Mouse (Mus musculus): ENCODE measurements around the gene Ly6g6c.

The Ly6g6c gene

DNA sequence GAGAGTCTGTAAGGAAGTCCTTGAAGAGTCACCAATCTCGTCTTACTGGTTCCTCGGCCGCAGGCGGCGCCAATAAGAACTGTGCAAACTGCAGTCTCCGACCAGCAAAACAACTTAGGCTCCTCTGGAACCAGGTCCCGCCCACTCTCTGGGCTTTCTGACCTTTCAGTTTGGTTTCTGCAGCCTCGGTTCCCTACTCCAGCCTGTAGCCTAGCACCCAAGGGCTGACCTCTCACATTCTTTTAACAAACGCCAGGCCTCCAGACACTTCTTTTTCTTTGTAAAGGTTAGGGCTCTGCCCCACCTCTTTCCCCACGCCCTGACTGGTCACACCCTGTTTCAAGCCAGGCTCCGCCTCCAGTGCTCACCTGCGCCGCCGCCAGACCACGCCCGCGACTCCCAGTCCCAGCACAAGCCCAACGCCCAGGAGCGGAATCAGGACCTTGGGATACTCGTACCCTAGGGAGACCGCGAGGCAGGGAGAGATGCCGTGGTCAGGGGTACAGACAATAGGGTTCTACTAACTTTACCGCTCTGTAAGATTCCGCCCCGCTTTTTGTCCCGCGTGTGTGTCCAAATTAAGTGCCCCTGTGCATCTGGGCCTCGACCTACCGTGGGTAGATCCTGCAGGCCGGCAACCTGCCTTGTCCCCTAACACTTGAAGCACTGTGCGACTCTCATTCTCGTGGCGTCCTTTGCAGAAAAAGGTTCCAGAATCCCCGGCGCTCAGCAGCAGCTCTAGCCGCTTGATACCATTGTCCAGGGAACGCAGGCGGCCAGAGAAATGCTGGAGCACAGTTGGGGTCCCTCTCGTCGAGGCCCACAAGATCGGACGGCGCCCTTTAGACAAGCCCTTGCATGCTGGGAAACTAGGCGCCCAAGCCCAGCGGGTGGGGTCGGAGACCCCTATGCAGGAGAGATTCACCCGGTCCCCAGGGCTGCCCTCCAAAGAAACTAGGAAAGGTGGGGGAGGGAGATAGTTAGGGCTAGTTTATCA lies at the start of gene Ly6g6c:
Gene Ly6g6c (plus strand): TSS at position 438 of the 997 bp plus-strand sequence.
- peak; percentile 35 to 37 for DNase-seq (ENCODE audit: low spot score in 2 of 2)

GRCm38 (mm10) chr17:35016376-35016775 lies 48.8 kb upstream of the Ly6g6c start, which contains the start of gene Vwa7:
TSS of gene Vwa7 (plus strand) at chr17:35016579.
- no peak for DNase-seq (ENCODE audit: low spot score in 2 of 2)

DNA sequence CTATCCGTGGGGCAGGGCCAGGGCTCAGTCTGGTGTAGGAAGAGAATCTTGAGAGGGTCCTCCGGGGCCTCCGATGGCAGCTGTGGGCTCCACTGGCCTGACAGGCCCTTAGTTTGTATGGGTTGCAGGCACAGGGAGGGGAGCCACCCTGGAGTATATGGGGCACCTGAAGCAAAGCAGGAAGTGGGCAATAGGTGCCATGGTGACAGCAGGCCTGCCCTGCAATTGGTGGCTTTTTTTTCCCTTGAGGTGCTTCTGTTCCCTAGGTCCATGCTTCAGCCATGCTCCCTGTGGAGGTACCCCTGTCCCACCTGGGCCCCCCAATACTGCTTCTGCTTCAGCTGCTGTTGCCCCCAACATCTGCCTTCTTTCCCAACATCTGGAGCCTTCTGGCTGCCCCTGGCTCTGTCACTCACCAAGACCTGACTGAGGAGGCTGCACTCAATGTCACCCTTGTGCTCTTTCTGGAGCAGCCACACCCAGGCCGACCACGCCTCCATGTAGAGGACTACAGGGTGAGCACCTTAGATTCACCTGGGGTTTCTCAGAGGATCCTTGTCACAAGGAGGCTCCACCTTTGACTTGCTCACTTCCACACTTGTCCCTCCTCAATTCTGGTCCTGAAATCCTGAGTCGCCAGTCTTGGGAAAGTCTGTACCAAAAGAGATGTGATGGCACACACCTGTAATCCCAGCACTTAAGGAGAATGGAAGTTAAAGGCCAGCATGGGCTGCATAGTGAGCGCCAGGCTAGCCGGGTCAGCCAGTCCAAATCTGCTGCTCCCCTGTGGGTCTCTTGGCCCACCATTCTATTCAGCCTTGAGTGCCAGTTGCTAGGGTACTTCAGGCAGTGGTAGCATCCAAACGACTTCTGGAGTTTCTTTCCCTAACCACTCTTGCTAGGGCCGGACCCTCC lies 48.1 kb upstream of the Ly6g6c start:
- no peak for DNase-seq (ENCODE audit: low spot score in 2 of 2)

GRCm38 (mm10) chr17:35017706-35018030 lies 47.5 kb upstream of the Ly6g6c start:
- DNase-seq (ENCODE audit: low spot score in 2 of 2), result no peak

GRCm38 (mm10) chr17:35018171-35018570 lies 47.0 kb upstream of the Ly6g6c start:
- DNase-seq (ENCODE audit: low spot score in 2 of 2), result no peak

- DNase-seq (ENCODE audit: low spot score in 2 of 2), result no peak
Measured at GRCm38 (mm10) chr17:35019894-35020293, 45.3 kb upstream of the Ly6g6c start.

GRCm38 (mm10) chr17:35020551-35020950 lies 44.6 kb upstream of the Ly6g6c start:
- DNase-seq (ENCODE audit: low spot score in 2 of 2), result no peak

DNA sequence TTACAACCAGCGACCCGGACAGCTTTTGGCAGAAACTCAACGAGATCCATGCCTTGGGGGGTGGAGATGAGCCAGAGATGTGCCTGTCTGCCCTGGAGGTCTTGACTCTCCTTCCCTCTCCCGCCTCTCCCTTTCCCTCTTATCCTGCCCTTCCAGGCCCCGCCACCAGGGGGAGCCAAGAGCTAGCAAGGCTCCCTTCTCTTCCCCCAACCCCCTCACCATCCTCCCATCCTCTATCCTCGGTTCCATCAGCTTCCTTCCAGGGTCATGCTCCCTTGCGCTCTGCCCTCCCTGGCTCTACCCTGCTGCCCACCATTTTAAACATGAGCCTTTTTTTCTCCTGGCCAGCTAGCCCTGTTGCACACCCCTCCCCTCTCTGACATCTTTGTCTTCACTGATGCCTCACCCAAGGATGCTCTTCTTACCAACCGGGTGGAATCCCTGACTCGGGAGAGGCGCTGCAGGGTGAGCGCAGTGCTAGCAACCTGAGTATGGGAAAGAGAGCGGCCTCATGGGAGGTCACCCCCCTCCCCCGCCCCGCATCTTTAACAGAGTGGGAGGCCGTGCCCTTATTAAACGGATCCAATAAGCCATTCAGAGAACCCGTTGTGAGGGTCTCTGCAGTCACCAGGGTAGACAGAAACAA lies 43.9 kb upstream of the Ly6g6c start:
- DNase-seq (ENCODE audit: low spot score in 2 of 2), result peak; percentile 74 to 78

- DNase-seq (ENCODE audit: low spot score in 2 of 2), result no peak
Measured at GRCm38 (mm10) chr17:35021842-35022477, 43.2 kb upstream of the Ly6g6c start.

DNA sequence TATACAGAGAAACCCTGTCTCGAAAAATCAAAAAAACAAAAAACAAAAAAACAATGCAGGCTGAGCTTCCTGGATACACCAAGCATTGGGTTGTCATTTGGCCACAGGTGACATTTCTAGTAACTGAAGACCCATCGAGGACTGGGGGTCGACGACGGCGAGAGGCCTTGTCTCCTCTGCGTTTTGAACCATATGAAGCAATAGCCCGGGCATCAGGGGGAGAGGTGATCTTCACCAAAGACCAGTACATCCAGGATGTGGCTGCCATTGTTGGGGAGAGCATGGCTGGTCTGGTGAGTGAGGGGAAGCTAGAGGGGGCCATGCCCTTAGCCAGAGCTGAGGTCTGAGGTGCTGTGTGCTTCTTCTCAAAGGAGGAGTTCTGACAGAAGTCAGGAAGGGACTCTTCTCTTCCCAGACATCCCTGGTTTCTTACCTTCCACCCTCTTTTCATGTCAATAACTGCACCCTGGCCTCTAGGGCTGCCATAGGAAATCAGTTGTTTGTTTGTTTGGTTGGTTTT lies 42.6 kb upstream of the Ly6g6c start:
- DNase-seq (ENCODE audit: low spot score in 2 of 2), result no peak

GRCm38 (mm10) chr17:35023221-35023620 lies 42.0 kb upstream of the Ly6g6c start:
- DNase-seq (ENCODE audit: low spot score in 2 of 2), result no peak

DNA sequence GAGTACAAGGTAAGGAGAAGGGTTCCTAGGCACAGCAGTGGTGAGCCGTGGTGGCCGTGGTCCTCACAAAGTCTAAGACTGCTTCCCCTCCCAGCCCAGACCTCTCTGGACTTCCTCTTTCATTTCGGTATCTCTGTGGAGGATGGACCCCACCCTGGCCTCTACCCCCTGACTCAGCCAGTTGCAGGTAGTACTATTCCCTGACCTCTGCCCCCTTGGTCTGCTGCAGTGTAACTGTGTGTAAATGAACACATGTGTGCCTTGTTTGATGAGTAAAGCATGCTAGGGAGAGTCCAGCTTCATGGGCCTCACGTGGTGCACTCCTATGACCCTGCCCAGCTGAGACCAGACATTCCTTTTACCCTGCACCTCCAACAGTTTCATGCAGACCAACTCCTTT lies 41.4 kb upstream of the Ly6g6c start:
- peak; percentile 54 to 60 for DNase-seq (ENCODE audit: low spot score in 2 of 2)

DNA sequence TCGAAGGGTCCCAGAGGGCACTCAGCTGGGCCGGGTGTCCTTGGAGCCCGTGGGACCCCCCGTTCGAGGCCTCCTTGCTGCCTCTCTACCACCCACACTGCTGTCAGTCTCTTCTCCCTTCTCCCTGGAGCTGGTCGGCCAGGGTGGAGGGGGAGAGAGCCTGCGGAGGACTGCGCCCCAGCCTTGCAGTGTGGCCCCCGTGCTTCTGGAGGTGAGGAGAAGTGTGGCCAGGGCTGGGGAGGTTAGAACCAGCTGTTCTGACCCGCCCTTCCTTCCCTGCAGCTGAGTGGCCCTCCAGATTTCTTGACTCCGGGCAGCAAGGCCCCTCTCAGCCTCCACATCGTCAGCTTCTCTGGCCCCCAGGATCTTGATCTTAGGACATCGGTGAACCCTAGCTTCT lies 40.9 kb upstream of the Ly6g6c start:
- DNase-seq (ENCODE audit: low spot score in 2 of 2), result no peak

GRCm38 (mm10) chr17:35024691-35025488 lies 40.3 kb upstream of the Ly6g6c start:
- DNase-seq (ENCODE audit: low spot score in 2 of 2), result no peak

DNA sequence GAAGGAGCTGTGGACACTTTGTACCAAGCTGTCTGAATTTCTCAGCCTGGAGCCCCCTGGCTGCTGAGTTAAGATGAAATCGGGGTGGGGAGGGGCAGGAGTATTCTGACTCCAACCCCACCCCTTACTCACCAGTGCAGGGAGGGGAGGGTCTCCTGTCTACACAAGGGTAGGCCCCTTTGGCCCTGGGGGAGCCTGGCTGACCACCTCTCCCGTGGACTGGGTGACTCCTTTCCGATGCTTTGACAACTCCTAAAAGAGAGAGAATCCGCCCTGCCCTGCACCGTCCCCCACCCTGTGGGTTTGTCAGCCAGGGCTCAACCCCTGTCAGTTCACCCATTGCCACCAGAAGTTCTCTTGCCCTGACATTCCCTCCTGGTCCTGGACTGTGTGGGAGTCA lies 39.0 kb upstream of the Ly6g6c start:
- no peak for DNase-seq (ENCODE audit: low spot score in 2 of 2)

DNA sequence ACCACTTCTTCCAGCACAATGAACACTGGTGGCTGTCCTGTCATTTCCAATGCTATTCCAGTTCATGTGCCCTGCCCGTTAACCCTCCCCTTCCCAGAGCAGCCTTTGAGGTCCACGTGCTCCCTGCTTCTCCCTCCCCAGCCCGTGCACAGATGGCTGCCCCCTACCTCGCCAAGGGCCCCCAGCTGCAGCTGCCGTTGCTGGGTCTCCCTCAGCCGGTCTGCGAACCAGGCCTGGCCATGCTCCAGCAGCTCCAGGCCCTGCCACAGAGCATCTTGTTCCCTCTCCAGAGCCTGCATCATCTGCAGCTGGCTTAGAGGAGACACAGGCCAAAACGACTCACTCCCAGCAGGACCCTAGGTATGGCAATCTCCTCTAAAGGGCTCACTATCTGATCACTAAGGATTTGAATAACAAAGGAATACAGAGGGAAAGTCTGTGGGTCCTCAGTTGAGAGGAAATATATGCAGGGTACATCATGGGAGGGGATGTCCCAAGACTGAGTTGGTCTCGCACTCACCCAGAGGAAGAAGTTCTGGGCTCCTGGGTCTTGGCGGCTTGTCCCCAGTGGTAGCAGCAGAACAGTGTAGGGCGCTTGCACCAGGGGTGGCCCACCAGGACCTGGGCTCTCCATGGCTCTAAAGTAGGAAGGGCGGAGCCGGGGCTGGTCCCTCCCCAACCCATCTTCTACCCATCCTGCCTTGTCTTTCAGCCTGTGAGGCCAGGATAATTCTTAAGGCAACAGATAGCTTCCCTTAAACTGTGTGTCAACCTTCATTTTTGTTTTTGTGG lies 37.7 kb upstream of the Ly6g6c start, which contains the start of gene Sapcd1:
Gene Sapcd1 (minus strand): TSS at position 740 of the 792 bp plus-strand sequence.
- DNase-seq (ENCODE audit: low spot score in 2 of 2), result peak; percentile 57 to 61

GRCm38 (mm10) chr17:35028315-35028714 lies 36.9 kb upstream of the Ly6g6c start:
- no peak for DNase-seq (ENCODE audit: low spot score in 2 of 2)

DNA sequence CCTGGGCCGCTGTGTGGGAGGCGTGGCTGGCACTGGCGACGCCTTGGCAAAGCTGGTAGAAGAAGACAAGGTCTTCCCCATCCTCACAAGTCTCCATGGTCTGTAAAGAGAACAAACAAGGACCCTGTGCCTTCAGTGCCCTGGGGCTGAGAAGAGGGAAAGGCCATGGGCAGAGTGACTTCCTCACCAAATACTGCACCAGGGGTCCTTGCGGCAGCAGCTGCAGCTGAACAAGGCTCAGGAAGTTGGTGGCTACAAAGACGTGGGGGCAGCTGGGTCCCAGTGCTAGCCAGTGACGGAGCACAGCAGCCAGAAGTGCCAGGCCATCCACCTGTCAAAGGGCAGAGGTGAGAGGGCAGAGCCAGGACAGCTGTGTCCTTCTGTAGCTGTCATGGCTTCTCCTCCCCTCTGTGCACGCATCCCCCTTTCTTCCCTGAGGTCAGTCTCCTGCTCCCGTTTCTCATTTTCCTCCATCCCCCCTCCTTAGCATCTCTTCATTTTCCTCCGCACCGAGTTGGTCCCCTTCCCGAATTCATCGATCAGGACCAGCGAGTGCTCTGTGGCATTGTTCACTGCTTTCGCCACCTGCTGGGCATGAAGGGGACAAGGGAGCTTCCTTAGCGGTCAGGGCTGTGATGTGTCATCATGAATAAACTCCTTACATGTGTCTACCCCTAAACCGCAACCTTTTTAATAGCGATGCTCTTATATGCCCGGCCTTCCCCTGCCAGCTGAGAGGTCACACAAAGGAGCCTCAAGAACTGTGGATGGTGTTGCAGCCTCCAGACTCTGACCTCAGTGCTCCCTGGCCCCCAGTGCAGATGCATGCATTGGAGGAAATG lies 35.3 kb upstream of the Ly6g6c start:
- no peak for DNase-seq (ENCODE audit: low spot score in 2 of 2)
